Mouse (Mus musculus) adrenal gland, adult 18-20 months (tissue): ENCODE data around the gene Otx1. TPM values are rescaled to one million over a fixed set of nuclear protein-coding genes. Genes with fewer than 3 reads are reported as not detected.

Source experiments
- DNase-seq, 2 experiments: peaks; one replicate each; pipeline ENCODE4 v3.0.0; 2021 to 2022; ENCODE audit warnings: low spot score in 2 of 2
- total RNA-seq, 2 experiments: library from RNA; stranded (reverse); gene quantifications; 1 replicate in 1 of 2; 2 replicates in 1 of 2; pipeline ENCODE4 v1.2.3; 2021

Gene Otx1
- total RNA-seq, 2 experiments from 2014 or later: not detected

- DNase-seq: no peak
Observed at GRCm38 (mm10) chr11:21950094-21950493, 52.6 kb downstream of the Otx1 start.
